Mouse (Mus musculus) liver, adult 2 months (tissue): ENCODE measurements around the gene 4930415O20Rik.

ENCODE experiments used
- CTCF ChIP-seq: fragments of 200-500 bp; IDR thresholded peaks from 2 replicates; pipeline ENCODE4 v1.5.1; 2011; ENCODE audit warnings: low read depth, low read length, control low read depth
- POLR2A ChIP-seq: fragments of 200-500 bp; IDR thresholded peaks from 2 replicates; pipeline ENCODE4 v1.6.1; 2011; ENCODE audit warnings: low read length, control low read depth; ENCODE audit not compliant: insufficient read depth; ENCODE audit errors: extremely low read depth

GRCm38 (mm10) chr15:98629464-98629863 is 58.7 kb downstream of the 4930415O20Rik start:
- TF ChIP-seq CTCF = no peak
- TF ChIP-seq POLR2A = no peak
